Mouse (Mus musculus) embryonic facial prominence, embryonic 11.5 days (tissue): ENCODE measurements around the gene Foxc2. TPM values are rescaled to one million over a fixed set of nuclear protein-coding genes. Genes with fewer than 3 reads are reported as not detected.

ENCODE experiments used
- ATAC-seq: fragments of 200-750 bp; cut with Nextera tagmentation; replicated peaks from 2 replicates; pipeline ENCODE4 v1.8.0; 2017; ENCODE audit warnings: low read depth; ENCODE audit not compliant: insufficient number of reproducible peaks, low FRiP score, low TSS enrichment
- DNase-seq: peaks from one replicate; pipeline ENCODE4 v3.0.0-alpha.2; 2015; ENCODE audit warnings: low spot score
- H3K27ac ChIP-seq: fragments of 300-500 bp; sonication (generic); replicated peaks from 2 replicates; pipeline ENCODE4 v1.5.1; 2014; ENCODE audit warnings: mild to moderate bottlenecking, low read depth, low read length, control low read depth
- H3K27me3 ChIP-seq: fragments of 300-500 bp; sonication (generic); 2 replicates; pipeline ENCODE4 v1.6.1; 2014; ENCODE audit warnings: mild to moderate bottlenecking, low read length, moderate library complexity, mixed read lengths; ENCODE audit not compliant: control insufficient read depth, insufficient read depth
- H3K36me3 ChIP-seq: fragments of 300-500 bp; sonication (generic); replicated peaks from 2 replicates; pipeline ENCODE4 v1.6.1; 2014; ENCODE audit warnings: low read depth, mild to moderate bottlenecking, low read length, moderate library complexity, mixed read lengths; ENCODE audit not compliant: control insufficient read depth, insufficient read depth
- H3K4me1 ChIP-seq: fragments of 300-500 bp; sonication (generic); 2 replicates; pipeline ENCODE4 v1.6.1; 2014; ENCODE audit warnings: low read length, mixed read lengths; ENCODE audit not compliant: control insufficient read depth, insufficient read depth
- H3K4me2 ChIP-seq: fragments of 300-500 bp; sonication (generic); 2 replicates; pipeline ENCODE4 v1.6.1; 2014; ENCODE audit warnings: low read depth, mild to moderate bottlenecking, control low read depth, low read length, moderate library complexity
- H3K4me3 ChIP-seq: fragments of 300-500 bp; sonication (generic); 2 replicates; pipeline ENCODE4 v1.5.1; 2014; ENCODE audit warnings: low read depth, low read length, control low read depth
- H3K9ac ChIP-seq: fragments of 300-500 bp; sonication (generic); replicated peaks from 2 replicates; pipeline ENCODE4 v1.6.1; 2014; ENCODE audit warnings: mild to moderate bottlenecking, control low read depth, low read length
- H3K9me3 ChIP-seq: fragments of 300-500 bp; sonication (generic); replicated peaks from 2 replicates; pipeline ENCODE4 v1.6.1; 2016; ENCODE audit warnings: mild to moderate bottlenecking, low read length, inconsistent platforms, mixed read lengths; ENCODE audit not compliant: control insufficient read depth
- WGBS: fragments of 180-500 bp; shearing (Covaris S2); extraction: QIAGEN DNeasy Blood & Tissue Kit; methylation state at CpG from one replicate; pipeline ENCODE4 v1.1.7; 2014; 5-methylcytosine and 5-hydroxymethylcytosine counted together
- polyA plus RNA-seq: library from polyadenylated mRNA; unstranded; fragments of >200 nt; fragmentation: Nextera tagmentation; extraction: Ambion mirVana; gene quantifications from 2 replicates; pipeline ENCODE4 v1.2.1, GENCODE M21; 2014

The Foxc2 gene
- polyA plus RNA-seq, 1 experiment from 2014 or later, result 15.1 TPM

- DNase-seq (peak; percentile 81), ATAC-seq (peak; percentile 45; the same call in 1 of the 2 replicates)
- H3K4me2 ChIP-seq, result peak overlapping the region; percentile 97
- no peaks in the 10 kb centered on the region for H3K9me3 ChIP-seq
- peaks cover 86% of the 10 kb centered on the region for H3K27me3 ChIP-seq
- H3K27ac ChIP-seq, result peak overlapping the region; percentile 66
- peak overlapping the region; percentile 65 for H3K9ac ChIP-seq
- peak overlapping the region; percentile 58 for H3K4me3 ChIP-seq
- under 1% methylated on average over 87 of the region's 89 CpGs for WGBS
- H3K36me3 ChIP-seq, result no peaks in the 10 kb centered on the region
- peaks cover 9% of the 10 kb centered on the region for H3K4me1 ChIP-seq
Measured at GRCm38 (mm10) chr8:121083093-121083935, 32.7 kb upstream of the Foxc2 start.

- 1% methylated on average over 14 of the region's 27 CpGs for WGBS
- H3K27ac ChIP-seq, result peak overlapping the region; percentile 66
- peak overlapping the region; percentile 65 for H3K9ac ChIP-seq
- DNase-seq (no peak), ATAC-seq (no peak)
- H3K36me3 ChIP-seq, result no peaks in the 10 kb centered on the region
- peaks cover 85% of the 10 kb centered on the region for H3K27me3 ChIP-seq
- H3K4me3 ChIP-seq, result peak overlapping the region; percentile 58
- peaks cover 9% of the 10 kb centered on the region for H3K4me1 ChIP-seq
- H3K9me3 ChIP-seq, result no peaks in the 10 kb centered on the region
- H3K4me2 ChIP-seq, result peak overlapping the region; percentile 97
Measured at GRCm38 (mm10) chr8:121083936-121084209, 32.1 kb upstream of the Foxc2 start.

GRCm38 (mm10) chr8:121084210-121084951, 31.6 kb upstream of the Foxc2 start, which contains the start of gene Foxf1:
TSS of gene Foxf1 (plus strand) at chr8:121084386.
- Histone ChIP-seq H3K27me3 (peaks cover 85% of the 10 kb centered on the region), H3K9me3 (no peaks in the 10 kb centered on the region), H3K36me3 (no peaks in the 10 kb centered on the region), H3K4me3 (peak within 1 kb of the TSS; percentile 58), H3K27ac (peak within 1 kb of the TSS; percentile 66), H3K9ac (peak within 1 kb of the TSS; percentile 65), H3K4me1 (peaks cover 13% of the 10 kb centered on the region), H3K4me2 (peak within 1 kb of the TSS; percentile 97)
- peak; percentile 71 for DNase-seq
- 0 out of 2 replicates have a peak, but pooled peaks have one; percentile 32 for ATAC-seq
- WGBS, result 0% methylated on average over 57 of the region's 83 CpGs

- H3K9ac ChIP-seq, result peak overlapping the region; percentile 65
- H3K27ac ChIP-seq, result no peak overlapping the region
- ATAC-seq, result no peak
Measured at GRCm38 (mm10) chr8:121085011-121085410, 31.0 kb upstream of the Foxc2 start.

GRCm38 (mm10) chr8:121085561-121085960, 30.4 kb upstream of the Foxc2 start:
- H3K36me3 ChIP-seq, result no peaks in the 10 kb centered on the region
- H3K27ac ChIP-seq, result no peak overlapping the region
- 21% methylated on average over 3 of the region's 3 CpGs for WGBS
- H3K4me2 ChIP-seq, result peak overlapping the region; percentile 40
- H3K4me3 ChIP-seq, result peak overlapping the region; percentile 58
- peaks cover 86% of the 10 kb centered on the region for H3K27me3 ChIP-seq
- no peak for DNase-seq
- peaks cover 16% of the 10 kb centered on the region for H3K4me1 ChIP-seq
- ATAC-seq, result no peak
- no peaks in the 10 kb centered on the region for H3K9me3 ChIP-seq
- H3K9ac ChIP-seq, result peak overlapping the region; percentile 65

More at GRCm38 (mm10) chr8:121085011-121085410, 31.0 kb upstream of the Foxc2 start:
- Histone ChIP-seq H3K27me3 (peaks cover 85% of the 10 kb centered on the region), H3K9me3 (no peaks in the 10 kb centered on the region), H3K4me3 (peak overlapping the region; percentile 58), H3K4me1 (peaks cover 17% of the 10 kb centered on the region), H3K36me3 (no peaks in the 10 kb centered on the region), H3K4me2 (peak overlapping the region; percentile 97)
- 1% methylated on average over 30 of the region's 30 CpGs for WGBS
- DNase-seq, result peak; percentile 28

GRCm38 (mm10) chr8:121086004-121086900, 29.7 kb upstream of the Foxc2 start:
- H3K4me1 ChIP-seq, result peaks cover 12% of the 10 kb centered on the region
- no peak overlapping the region for H3K27ac ChIP-seq
- WGBS, result 13% methylated on average over 19 of the region's 19 CpGs
- peaks cover 86% of the 10 kb centered on the region for H3K27me3 ChIP-seq
- H3K9ac ChIP-seq, result peak overlapping the region; percentile 65
- H3K4me3 ChIP-seq, result peak overlapping the region; percentile 58
- DNase-seq, result peak; percentile 4
- H3K36me3 ChIP-seq, result no peaks in the 10 kb centered on the region
- ATAC-seq, result no peak
- H3K9me3 ChIP-seq, result no peaks in the 10 kb centered on the region
- peak overlapping the region; percentile 40 for H3K4me2 ChIP-seq

- Histone ChIP-seq H3K4me3 (peak overlapping the region; percentile 22), H3K4me1 (peaks cover 8% of the 10 kb centered on the region), H3K27me3 (peaks cover 80% of the 10 kb centered on the region), H3K9me3 (no peaks in the 10 kb centered on the region), H3K9ac (peak overlapping the region; percentile 48; the same call in 1 of the 2 replicates), H3K36me3 (no peaks in the 10 kb centered on the region), H3K4me2 (peak overlapping the region; percentile 27; the same call in 1 of the 2 replicates), H3K27ac (0 out of 2 replicates have a peak overlapping the region, but pooled peaks have one; percentile 14)
- 5% methylated on average over 8 of the region's 8 CpGs for WGBS
- peak; percentile 26 for DNase-seq
- ATAC-seq, result no peak
Measured at GRCm38 (mm10) chr8:121088281-121088680, 27.7 kb upstream of the Foxc2 start.
